Mouse (Mus musculus): ENCODE measurements around the gene Rhob. TPM values are rescaled to one million over a fixed set of nuclear protein-coding genes. Genes with fewer than 3 reads are reported as not detected.

Rhob gene
- polyA plus RNA-seq, 1 experiment = 242 TPM

DNA sequence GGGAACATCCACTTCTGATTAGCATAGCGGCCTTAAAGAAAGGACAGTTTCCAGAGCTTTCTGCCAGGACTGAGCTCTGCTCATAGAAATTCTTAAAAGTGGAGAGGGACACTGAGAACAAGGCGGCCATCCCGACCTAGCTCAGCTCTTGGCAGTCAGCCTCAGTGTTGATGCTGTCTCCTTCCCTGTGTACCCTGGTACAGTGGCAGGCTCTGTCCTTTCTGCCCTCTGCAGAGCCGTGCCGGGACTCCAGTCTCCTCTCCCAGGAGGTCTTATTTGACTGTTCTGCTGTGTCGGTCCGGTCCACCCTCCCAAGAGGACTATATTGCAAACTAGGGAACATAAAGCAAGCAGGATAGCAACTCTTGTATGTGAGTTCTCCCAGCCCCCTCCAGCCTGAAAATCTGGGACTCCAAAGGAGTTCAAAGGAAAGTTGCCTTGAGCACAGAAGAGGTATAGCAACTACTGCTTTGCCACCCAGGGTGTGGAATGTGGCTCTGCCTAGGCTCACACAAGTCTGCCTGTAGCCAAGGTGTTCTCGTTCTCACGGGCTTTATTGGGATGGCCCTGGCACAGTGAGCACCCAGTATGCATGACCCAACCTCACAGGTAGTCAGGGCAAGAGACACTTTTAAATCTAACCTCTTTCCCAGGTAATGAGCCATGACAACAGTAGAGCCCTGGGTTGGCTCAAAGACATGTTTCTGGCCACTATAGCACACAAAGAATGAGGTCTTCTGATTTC lies 36.6 kb upstream of the Rhob start:
- no peaks in the 10 kb centered on the region for H3K27me3 ChIP-seq (ENCODE audit: control insufficient read depth, insufficient read depth, low read length)
- no peak overlapping the region for H3K4me3 ChIP-seq (ENCODE audit: low read depth, low read length)
- peaks cover 18% of the 10 kb centered on the region for H3K4me1 ChIP-seq (ENCODE audit: control insufficient read depth, insufficient read depth, insufficient read length, low read length)
- peaks cover 4% of the 10 kb centered on the region for H3K36me3 ChIP-seq (ENCODE audit: control insufficient read depth, insufficient read depth, low read length)
- 86% methylated on average over 9 of the region's 9 CpGs for WGBS
- H3K27ac ChIP-seq (ENCODE audit: insufficient read depth, low read depth, low read length) = no peak overlapping the region; the same call in 1 of the 2 replicates
- TF ChIP-seq CTCF (IDR thresholded peaks at IDR 0.05; ENCODE audit: extremely low read depth, insufficient read length, insufficient replicate concordance, low read depth, low read length) (no peak), POLR2A (IDR thresholded peaks at IDR 0.05; ENCODE audit: low read depth, low read length) (no peak)

DNA sequence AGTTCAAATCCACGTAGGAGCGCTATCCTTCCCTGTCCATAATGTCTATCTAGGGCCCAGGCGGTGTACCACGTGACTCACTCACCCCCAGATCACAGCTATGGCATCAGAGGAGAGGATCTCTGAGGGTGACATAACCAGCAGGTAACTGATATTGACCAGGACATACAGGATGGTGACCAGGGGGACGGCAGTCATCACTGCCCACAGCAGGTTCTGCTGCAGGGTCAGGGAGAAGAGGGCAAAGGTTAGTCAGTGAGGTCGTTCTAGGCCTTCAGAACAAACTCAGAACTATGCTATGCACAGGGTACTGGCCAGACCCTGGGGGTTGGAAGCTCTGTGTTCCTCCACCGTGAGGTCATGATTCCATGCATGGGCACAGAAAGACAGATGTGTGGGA lies 35.8 kb upstream of the Rhob start:
- WGBS = 82% methylated on average over 7 of the region's 7 CpGs
- Histone ChIP-seq H3K27ac (ENCODE audit: insufficient read depth, low read depth, low read length) (peak overlapping the region; percentile 69), H3K36me3 (ENCODE audit: control insufficient read depth, insufficient read depth, low read length) (peaks cover 4% of the 10 kb centered on the region), H3K4me1 (ENCODE audit: control insufficient read depth, insufficient read depth, insufficient read length, low read length) (peaks cover 18% of the 10 kb centered on the region), H3K4me3 (ENCODE audit: low read depth, low read length) (no peak overlapping the region), H3K27me3 (ENCODE audit: control insufficient read depth, insufficient read depth, low read length) (no peaks in the 10 kb centered on the region)
- TF ChIP-seq CTCF (IDR thresholded peaks at IDR 0.05; ENCODE audit: extremely low read depth, insufficient read length, insufficient replicate concordance, low read depth, low read length) (no peak), POLR2A (IDR thresholded peaks at IDR 0.05; ENCODE audit: low read depth, low read length) (no peak)

DNA sequence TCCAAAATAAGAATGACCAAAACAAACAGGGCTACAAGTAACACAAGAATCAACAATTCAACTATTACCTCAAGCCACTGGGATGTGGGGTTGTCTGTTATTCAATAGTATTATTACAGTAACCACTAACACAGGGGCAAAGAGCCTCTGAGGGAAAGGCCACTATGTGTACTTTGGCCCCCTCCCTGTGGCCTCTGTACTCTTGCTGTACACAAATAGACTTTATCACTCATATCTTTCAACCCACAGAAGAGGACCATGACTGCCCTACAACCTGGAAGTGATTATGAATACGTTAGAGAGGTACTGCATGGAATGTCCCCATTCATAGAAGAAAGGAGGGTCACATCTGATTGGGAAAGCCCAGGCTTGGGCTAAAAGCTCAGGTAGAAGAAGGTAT lies 35.1 kb upstream of the Rhob start:
- Histone ChIP-seq H3K36me3 (ENCODE audit: control insufficient read depth, insufficient read depth, low read length) (peaks cover 8% of the 10 kb centered on the region), H3K27ac (ENCODE audit: insufficient read depth, low read depth, low read length) (peak overlapping the region; percentile 69), H3K4me3 (ENCODE audit: low read depth, low read length) (no peak overlapping the region), H3K27me3 (ENCODE audit: control insufficient read depth, insufficient read depth, low read length) (no peaks in the 10 kb centered on the region), H3K4me1 (ENCODE audit: control insufficient read depth, insufficient read depth, insufficient read length, low read length) (peaks cover 16% of the 10 kb centered on the region)
- TF ChIP-seq CTCF (IDR thresholded peaks at IDR 0.05; ENCODE audit: extremely low read depth, insufficient read length, insufficient replicate concordance, low read depth, low read length) (no peak), POLR2A (IDR thresholded peaks at IDR 0.05; ENCODE audit: low read depth, low read length) (no peak)
- 30% methylated on average over 1 of the region's 1 CpGs for WGBS

DNA sequence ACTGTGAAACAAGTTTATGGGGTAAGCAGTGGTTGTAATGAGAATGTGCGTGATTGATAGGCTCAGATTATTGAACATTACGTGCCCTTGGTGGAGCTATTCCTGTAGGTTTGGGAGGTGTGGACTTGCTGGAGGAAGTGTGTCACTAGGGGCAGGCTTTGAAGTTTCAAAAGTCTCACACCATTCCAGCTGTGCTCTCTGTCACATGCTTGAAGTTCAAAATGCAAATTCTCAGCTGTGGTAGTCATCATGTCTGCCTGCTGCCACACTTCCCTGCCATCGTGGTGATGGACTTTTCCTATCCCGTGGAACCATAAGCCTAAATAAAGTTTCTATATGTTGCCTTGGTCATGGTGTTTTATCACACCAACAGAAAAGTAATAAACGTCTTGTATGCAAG lies 28.0 kb upstream of the Rhob start:
- Histone ChIP-seq H3K36me3 (ENCODE audit: control insufficient read depth, insufficient read depth, low read length) (peaks cover 12% of the 10 kb centered on the region), H3K4me1 (ENCODE audit: control insufficient read depth, insufficient read depth, insufficient read length, low read length) (peaks cover 6% of the 10 kb centered on the region; the same call in 1 of the 2 replicates), H3K27me3 (ENCODE audit: control insufficient read depth, insufficient read depth, low read length) (no peaks in the 10 kb centered on the region), H3K4me3 (ENCODE audit: low read depth, low read length) (no peak overlapping the region), H3K27ac (ENCODE audit: insufficient read depth, low read depth, low read length) (no peak overlapping the region)
- 67% methylated on average over 5 of the region's 5 CpGs for WGBS
- TF ChIP-seq CTCF (IDR thresholded peaks at IDR 0.05; ENCODE audit: extremely low read depth, insufficient read length, insufficient replicate concordance, low read depth, low read length) = no peak
- TF ChIP-seq POLR2A (IDR thresholded peaks at IDR 0.05; ENCODE audit: low read depth, low read length) = no peak

DNA sequence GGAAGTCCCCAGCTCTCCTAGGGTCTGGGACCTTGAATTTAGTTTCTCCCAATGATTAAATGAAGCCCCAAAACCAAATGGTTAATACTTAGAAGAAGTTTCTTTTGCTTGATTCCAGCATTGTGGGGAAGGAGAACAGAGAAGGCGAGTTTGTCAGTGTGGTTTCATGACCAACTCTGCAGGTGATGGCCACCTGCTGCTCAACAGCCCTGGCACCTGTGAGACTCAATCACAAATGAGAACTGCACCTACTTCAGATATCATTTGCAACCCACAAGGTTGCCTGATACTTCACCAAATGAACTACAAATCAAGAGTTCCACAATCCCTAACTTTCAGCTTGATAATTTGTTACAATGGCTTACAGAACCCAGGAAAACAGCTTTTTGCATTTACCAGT lies 27.4 kb upstream of the Rhob start:
- no peak overlapping the region for H3K4me3 ChIP-seq (ENCODE audit: low read depth, low read length)
- H3K27me3 ChIP-seq (ENCODE audit: control insufficient read depth, insufficient read depth, low read length) = no peaks in the 10 kb centered on the region
- WGBS = 83% methylated on average over 1 of the region's 1 CpGs
- TF ChIP-seq POLR2A (IDR thresholded peaks at IDR 0.05; ENCODE audit: low read depth, low read length) (no peak), CTCF (IDR thresholded peaks at IDR 0.05; ENCODE audit: extremely low read depth, insufficient read length, insufficient replicate concordance, low read depth, low read length) (no peak)
- peaks cover 10% of the 10 kb centered on the region for H3K36me3 ChIP-seq (ENCODE audit: control insufficient read depth, insufficient read depth, low read length)
- H3K27ac ChIP-seq (ENCODE audit: insufficient read depth, low read depth, low read length) = no peak overlapping the region
- peaks cover 6% of the 10 kb centered on the region; the same call in 1 of the 2 replicates for H3K4me1 ChIP-seq (ENCODE audit: control insufficient read depth, insufficient read depth, insufficient read length, low read length)

DNA sequence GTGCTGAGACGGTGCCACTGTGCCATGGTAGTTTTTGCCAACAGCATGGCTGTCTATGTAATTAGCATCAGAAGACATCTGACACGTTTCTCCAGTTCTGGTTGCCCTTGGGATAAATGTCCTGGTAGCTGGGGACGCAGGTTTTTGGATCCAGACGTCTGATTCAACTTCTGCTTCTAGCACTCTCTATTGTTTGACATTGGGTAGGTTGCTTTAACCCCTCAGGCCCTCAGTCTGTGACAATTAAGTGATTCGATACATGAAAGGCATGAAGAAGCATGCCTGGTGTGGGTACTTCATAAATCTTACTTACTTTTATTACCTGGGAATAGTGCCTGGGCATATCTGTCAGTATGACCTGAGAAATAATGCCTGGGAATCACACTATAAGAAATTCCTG lies 24.3 kb upstream of the Rhob start:
- peaks cover 21% of the 10 kb centered on the region for H3K4me1 ChIP-seq (ENCODE audit: control insufficient read depth, insufficient read depth, insufficient read length, low read length)
- TF ChIP-seq POLR2A (IDR thresholded peaks at IDR 0.05; ENCODE audit: low read depth, low read length) = no peak
- no peak for TF ChIP-seq CTCF (IDR thresholded peaks at IDR 0.05; ENCODE audit: extremely low read depth, insufficient read length, insufficient replicate concordance, low read depth, low read length)
- 85% methylated on average over 5 of the region's 5 CpGs for WGBS
- H3K27ac ChIP-seq (ENCODE audit: insufficient read depth, low read depth, low read length) = no peak overlapping the region
- no peak overlapping the region for H3K4me3 ChIP-seq (ENCODE audit: low read depth, low read length)
- peaks cover 2% of the 10 kb centered on the region for H3K36me3 ChIP-seq (ENCODE audit: control insufficient read depth, insufficient read depth, low read length)
- H3K27me3 ChIP-seq (ENCODE audit: control insufficient read depth, insufficient read depth, low read length) = no peaks in the 10 kb centered on the region

DNA sequence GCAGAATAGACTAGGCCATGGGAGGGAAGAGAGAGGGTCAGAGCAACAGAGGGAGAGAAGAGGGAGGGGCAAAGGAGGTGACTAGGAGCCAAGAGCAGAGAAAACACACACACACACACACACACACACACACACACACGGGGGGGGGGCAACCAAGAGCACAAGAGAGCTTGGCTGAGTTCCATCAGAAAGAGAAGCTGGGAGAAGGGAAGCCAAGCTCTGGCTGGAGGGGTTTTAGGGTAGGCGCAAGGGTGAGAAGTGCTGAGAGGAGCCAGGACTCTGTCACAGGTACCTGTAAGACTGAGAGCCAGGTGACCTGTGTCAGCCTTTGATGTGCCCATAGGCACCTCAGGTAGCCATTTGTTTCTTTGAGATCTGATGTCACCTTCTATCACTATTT lies 22.9 kb upstream of the Rhob start:
- H3K27me3 ChIP-seq (ENCODE audit: control insufficient read depth, insufficient read depth, low read length) = no peaks in the 10 kb centered on the region
- TF ChIP-seq CTCF (IDR thresholded peaks at IDR 0.05; ENCODE audit: extremely low read depth, insufficient read length, insufficient replicate concordance, low read depth, low read length) (no peak), POLR2A (IDR thresholded peaks at IDR 0.05; ENCODE audit: low read depth, low read length) (no peak)
- H3K4me1 ChIP-seq (ENCODE audit: control insufficient read depth, insufficient read depth, insufficient read length, low read length) = peaks cover 20% of the 10 kb centered on the region
- no peak overlapping the region for H3K27ac ChIP-seq (ENCODE audit: insufficient read depth, low read depth, low read length)
- no peaks in the 10 kb centered on the region; the same call in 1 of the 2 replicates for H3K36me3 ChIP-seq (ENCODE audit: control insufficient read depth, insufficient read depth, low read length)
- no peak overlapping the region for H3K4me3 ChIP-seq (ENCODE audit: low read depth, low read length)
- 57% methylated on average over 2 of the region's 2 CpGs for WGBS

Measured in small intestine, adult 2 months (tissue).